Mouse (Mus musculus) C3H10T1/2 (cell line): ENCODE results near the gene Gm7879. TPM values are rescaled to one million over a fixed set of nuclear protein-coding genes. Genes with fewer than 3 reads are reported as not detected.

Experiments used
- polyA plus RNA-seq, 2 experiments: library from polyadenylated mRNA; unstranded; fragments of >200 nt; fragmentation: generic; extraction: Trizol; gene quantifications; one replicate each; pipeline ENCODE4 v1.2.1; 2012; ENCODE audit warnings: missing spikeins in 2 of 2

The Gm7879 gene
- 10 to 100 TPM; 21.1 to 32.4 TPM for polyA plus RNA-seq

GRCm38 (mm10) chr5:43912844-43913243 is at the start of gene Gm7879:
TSS of gene Gm7879 (plus strand) at chr5:43913144.

GRCm38 (mm10) chr5:43868253-43868652 is 44.7 kb upstream of the Gm7879 start, which contains the start of gene Cd38:
TSS of gene Cd38 (plus strand) at chr5:43868553.

Other genes starting within 250 kb of the Gm7879 start
- under 1 TPM in 1 of 2 experiments, not detected in 1; 0.12 TPM for gene Bst1, start 94.3 kb upstream of the Gm7879 start, polyA plus RNA-seq
- 10 to 100 TPM in 1 of 2 experiments, 1 to 10 TPM in 1; 1.9 to 12.0 TPM for gene Fbxl5, start 91.5 kb upstream of the Gm7879 start, polyA plus RNA-seq
- 1 to 10 TPM in 1 of 2 experiments, under 1 TPM in 1; 0.20 to 1.1 TPM for gene Cd38, start 44.6 kb upstream of the Gm7879 start, polyA plus RNA-seq
- under 1 TPM; 0.02 to 0.04 TPM for gene Fgfbp1, start 68.6 kb downstream of the Gm7879 start, polyA plus RNA-seq
- not detected for gene Prom1, start 188.9 kb downstream of the Gm7879 start, polyA plus RNA-seq